Mouse (Mus musculus) liver, embryonic 12.5 days (tissue): ENCODE measurements around the gene Gm45140. TPM values are rescaled to one million over a fixed set of nuclear protein-coding genes. Genes with fewer than 3 reads are reported as not detected.
A peak's percentile ranks its signal among the peaks of the same experiment; 100 is the strongest.

Experiments used
- ATAC-seq: fragments of 200-750 bp; cut with Nextera tagmentation; 2 replicates; pipeline ENCODE4 v1.8.0; 2017; ENCODE audit warnings: moderate number of reproducible peaks, mild to moderate bottlenecking, moderate library complexity
- H3K27ac ChIP-seq: fragments of 300-500 bp; sonication (generic); 2 replicates; pipeline ENCODE4 v1.5.1; 2016; ENCODE audit warnings: mild to moderate bottlenecking
- H3K27me3 ChIP-seq: fragments of 300-500 bp; sonication (generic); replicated peaks from 2 replicates; pipeline ENCODE4 v1.6.1; 2016; ENCODE audit warnings: mild to moderate bottlenecking, moderate library complexity
- H3K36me3 ChIP-seq: fragments of 300-500 bp; sonication (generic); 2 replicates; pipeline ENCODE4 v1.6.1; 2016; ENCODE audit warnings: mild to moderate bottlenecking, moderate library complexity
- H3K4me1 ChIP-seq: fragments of 300-500 bp; sonication (generic); 2 replicates; pipeline ENCODE4 v1.6.1; 2016
- H3K4me2 ChIP-seq: fragments of 300-500 bp; sonication (generic); 2 replicates; pipeline ENCODE4 v1.6.1; 2016; ENCODE audit warnings: mild to moderate bottlenecking, moderate library complexity
- H3K4me3 ChIP-seq: fragments of 300-500 bp; sonication (generic); 2 replicates; pipeline ENCODE4 v1.5.1; 2016; ENCODE audit warnings: mild to moderate bottlenecking, moderate library complexity
- H3K9ac ChIP-seq: fragments of 300-500 bp; sonication (generic); 2 replicates; pipeline ENCODE4 v1.6.1; 2016; ENCODE audit warnings: mild to moderate bottlenecking, moderate library complexity
- H3K9me3 ChIP-seq: fragments of 300-500 bp; sonication (generic); replicated peaks from 2 replicates; pipeline ENCODE4 v1.6.1; 2016; ENCODE audit warnings: mild to moderate bottlenecking, moderate library complexity
- WGBS: fragments of 180-500 bp; shearing (Covaris S2); methylation state at CpG from one replicate; pipeline ENCODE4 v1.1.7; 2016; ENCODE audit not compliant: insufficient replicate concordance; 5-methylcytosine and 5-hydroxymethylcytosine counted together
- polyA plus RNA-seq: library from polyadenylated mRNA; unstranded; fragments of >200 nt; fragmentation: Nextera tagmentation; extraction: Ambion mirVana; gene quantifications from 2 replicates; pipeline ENCODE4 v1.2.1, GENCODE M21; 2016

The Gm45140 gene
- polyA plus RNA-seq, 1 experiment from 2014 or later: 7.1 TPM

DNA sequence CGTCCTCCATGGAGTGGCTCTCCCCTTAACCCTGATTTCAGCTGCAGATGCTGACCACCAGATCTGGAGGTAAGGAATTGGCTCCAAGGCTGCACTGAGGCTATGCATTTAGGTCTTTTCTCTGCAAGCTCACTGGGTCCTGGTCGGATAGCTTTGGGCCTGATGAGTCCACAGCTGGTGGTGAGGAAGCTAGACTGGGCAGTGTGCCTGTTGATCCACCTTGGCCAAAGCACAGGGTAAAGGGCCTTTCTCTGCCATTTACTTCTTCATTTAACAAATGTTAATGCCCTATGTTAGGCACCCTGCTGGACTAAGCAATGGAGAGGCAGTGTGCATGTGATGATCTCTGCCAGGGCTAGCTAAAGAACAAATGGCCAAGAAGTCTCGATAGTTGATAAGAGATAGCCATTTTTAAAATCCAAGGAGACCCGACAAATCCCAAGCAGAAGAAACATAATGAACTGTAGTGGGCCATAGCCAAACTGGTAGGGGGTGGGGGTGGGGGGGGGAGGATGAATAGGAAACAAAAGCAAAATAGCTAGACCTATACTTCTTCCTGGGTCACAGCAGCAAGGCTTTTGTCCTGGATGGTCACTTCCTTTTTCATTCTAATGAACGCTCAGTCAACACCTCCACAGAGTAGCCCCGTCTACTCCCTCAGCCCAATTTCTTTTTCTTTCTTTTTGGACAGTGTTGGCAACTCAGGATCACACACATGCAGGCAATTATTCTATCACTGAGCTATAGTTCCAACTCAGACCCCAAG lies 40.0 kb downstream of the Gm45140 start:
- Histone ChIP-seq H3K4me2 (peak overlapping the region; percentile 48), H3K27ac (peak overlapping the region; percentile 89), H3K4me1 (peaks cover 94% of the 10 kb centered on the region), H3K27me3 (no peaks in the 10 kb centered on the region), H3K36me3 (peaks cover 67% of the 10 kb centered on the region), H3K9me3 (no peaks in the 10 kb centered on the region), H3K9ac (peak overlapping the region; percentile 59; the same call in 1 of the 2 replicates), H3K4me3 (no peak overlapping the region)
- WGBS: 75% methylated on average over 6 of the region's 6 CpGs
- ATAC-seq: no peak

DNA sequence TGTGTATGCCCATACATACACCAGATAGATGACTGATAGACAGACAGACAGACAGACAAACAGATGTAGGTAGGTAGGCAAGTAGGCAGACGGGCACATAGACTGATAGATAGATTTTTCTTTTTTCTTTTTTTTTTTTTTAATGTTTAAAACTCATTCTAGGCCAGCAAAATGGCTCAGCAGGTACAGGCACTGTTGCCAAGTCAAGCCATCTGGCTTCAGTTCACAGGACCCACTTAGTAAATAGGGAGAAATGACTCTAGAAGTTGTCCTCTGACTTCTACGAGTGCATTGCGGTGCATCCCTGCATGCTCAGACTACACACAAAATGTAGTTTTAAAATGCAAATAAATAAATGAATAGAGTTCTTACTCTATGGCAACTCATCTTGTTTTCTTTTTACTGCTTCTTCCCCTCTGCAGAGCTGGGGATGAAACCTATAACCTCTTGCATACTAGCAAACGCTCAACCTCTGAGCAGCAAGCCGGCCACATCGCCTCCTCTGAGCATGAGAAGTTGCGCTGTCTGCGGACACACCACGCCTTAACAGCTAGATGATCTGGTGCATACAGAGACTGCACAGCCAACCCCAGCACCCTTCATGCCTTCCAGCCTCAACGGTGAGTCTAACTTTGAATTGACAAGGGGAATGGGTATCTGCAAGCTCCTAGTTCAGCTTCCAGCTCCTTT lies 41.6 kb downstream of the Gm45140 start:
- no peaks in the 10 kb centered on the region for H3K27me3 ChIP-seq
- 84% methylated on average over 10 of the region's 10 CpGs for WGBS
- H3K36me3 ChIP-seq: peaks cover 71% of the 10 kb centered on the region
- H3K4me1 ChIP-seq: peaks cover 94% of the 10 kb centered on the region
- no peaks in the 10 kb centered on the region for H3K9me3 ChIP-seq
- no peak for ATAC-seq
- no peak overlapping the region for H3K4me2 ChIP-seq
- 0 out of 2 replicates have a peak overlapping the region, but pooled peaks have one; percentile 22 for H3K27ac ChIP-seq
- H3K9ac ChIP-seq: no peak overlapping the region
- H3K4me3 ChIP-seq: no peak overlapping the region

DNA sequence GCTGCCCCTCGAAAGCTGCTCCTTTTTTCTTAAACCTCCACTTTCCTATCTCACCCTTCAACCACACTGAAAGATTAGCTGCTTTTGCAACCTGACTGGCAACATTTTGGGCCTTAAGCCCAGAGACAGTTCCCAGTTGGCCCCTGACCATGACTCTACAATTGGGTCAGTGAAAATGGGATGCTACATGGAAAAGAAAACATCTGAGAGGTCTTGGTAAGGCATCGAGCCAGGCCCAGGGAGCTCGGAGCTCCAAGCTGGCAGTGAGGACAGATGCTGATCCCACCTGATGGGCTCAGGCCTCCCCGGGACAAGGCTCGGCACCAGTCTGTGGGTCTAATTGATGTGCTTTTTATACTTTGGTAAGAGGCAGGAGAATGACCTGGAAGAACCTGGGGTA lies 43.8 kb downstream of the Gm45140 start:
- ATAC-seq: no peak
- H3K27ac ChIP-seq: peak overlapping the region; percentile 98
- H3K4me3 ChIP-seq: no peak overlapping the region
- H3K4me1 ChIP-seq: peaks cover 91% of the 10 kb centered on the region
- WGBS: 77% methylated on average over 5 of the region's 5 CpGs
- peaks cover 68% of the 10 kb centered on the region for H3K36me3 ChIP-seq
- peak overlapping the region; percentile 64 for H3K9ac ChIP-seq
- H3K27me3 ChIP-seq: no peaks in the 10 kb centered on the region
- no peaks in the 10 kb centered on the region for H3K9me3 ChIP-seq
- H3K4me2 ChIP-seq: peak overlapping the region; percentile 61

DNA sequence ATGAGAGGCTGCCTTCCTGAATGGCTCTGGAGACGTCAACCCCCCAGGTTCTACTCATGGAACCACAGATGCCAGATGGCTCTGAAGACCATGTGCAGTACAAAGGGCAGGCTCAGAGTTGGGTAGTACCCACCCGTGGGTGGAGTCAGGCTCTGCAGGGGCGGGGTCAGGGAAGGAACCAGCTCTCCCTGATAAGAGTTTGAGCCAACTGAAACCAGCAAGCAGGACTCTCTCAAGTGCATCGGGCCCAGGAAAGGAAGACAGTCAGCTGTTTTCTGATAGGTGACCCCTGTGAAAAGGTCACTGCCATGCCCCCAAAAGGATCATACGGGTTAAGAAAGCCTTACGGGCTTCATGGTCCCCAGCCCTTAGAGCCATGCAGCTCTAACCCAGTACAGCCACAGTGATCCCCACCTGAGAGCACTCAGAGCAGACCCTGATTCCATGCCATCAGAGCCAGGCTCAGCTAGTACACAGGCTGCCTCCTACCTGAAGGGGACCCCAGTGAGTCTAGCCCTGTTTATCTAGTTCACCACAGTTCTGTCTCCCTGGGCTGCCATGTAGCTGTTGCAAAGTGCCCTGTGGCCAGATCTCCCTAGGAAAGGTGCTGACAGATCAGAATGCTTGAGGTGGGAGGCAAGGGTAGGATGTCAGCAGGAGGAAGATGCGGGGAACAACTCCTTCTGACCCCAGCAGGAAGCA lies 44.7 kb downstream of the Gm45140 start:
- peak overlapping the region; percentile 64 for H3K9ac ChIP-seq
- H3K9me3 ChIP-seq: no peaks in the 10 kb centered on the region
- peaks cover 90% of the 10 kb centered on the region for H3K4me1 ChIP-seq
- H3K4me2 ChIP-seq: peak overlapping the region; percentile 61
- peak overlapping the region; percentile 14; the same call in 1 of the 2 replicates for H3K4me3 ChIP-seq
- H3K27me3 ChIP-seq: no peaks in the 10 kb centered on the region
- peak overlapping the region; percentile 98 for H3K27ac ChIP-seq
- H3K36me3 ChIP-seq: peaks cover 68% of the 10 kb centered on the region
- WGBS: 25% methylated on average over 7 of the region's 7 CpGs
- ATAC-seq: peak; percentile 97

DNA sequence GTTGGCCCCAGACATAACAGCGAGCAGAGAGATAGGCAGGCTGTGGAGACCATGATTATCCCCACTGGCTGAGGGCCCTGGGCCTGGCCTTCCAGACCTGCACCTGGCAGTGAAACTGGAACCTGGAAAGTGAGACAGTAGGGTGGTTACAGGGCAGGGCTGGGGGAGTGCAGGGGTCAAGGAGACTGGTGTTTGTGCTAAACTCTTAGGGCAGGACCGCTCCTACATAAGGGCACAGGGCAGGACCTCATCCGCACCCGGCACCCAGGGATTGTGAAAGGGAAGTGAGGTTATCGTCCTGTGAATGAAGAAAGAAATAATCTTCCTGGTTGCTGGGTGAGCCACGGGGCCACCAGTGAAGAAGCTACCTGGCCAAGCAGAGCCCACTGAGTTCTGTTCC lies 45.8 kb downstream of the Gm45140 start:
- peaks cover 66% of the 10 kb centered on the region for H3K36me3 ChIP-seq
- 77% methylated on average over 6 of the region's 6 CpGs for WGBS
- H3K4me2 ChIP-seq: no peak overlapping the region
- H3K27ac ChIP-seq: peak overlapping the region; percentile 98
- peak overlapping the region; percentile 64 for H3K9ac ChIP-seq
- H3K9me3 ChIP-seq: no peaks in the 10 kb centered on the region
- no peaks in the 10 kb centered on the region for H3K27me3 ChIP-seq
- H3K4me3 ChIP-seq: no peak overlapping the region
- H3K4me1 ChIP-seq: peaks cover 79% of the 10 kb centered on the region
- ATAC-seq: no peak

DNA sequence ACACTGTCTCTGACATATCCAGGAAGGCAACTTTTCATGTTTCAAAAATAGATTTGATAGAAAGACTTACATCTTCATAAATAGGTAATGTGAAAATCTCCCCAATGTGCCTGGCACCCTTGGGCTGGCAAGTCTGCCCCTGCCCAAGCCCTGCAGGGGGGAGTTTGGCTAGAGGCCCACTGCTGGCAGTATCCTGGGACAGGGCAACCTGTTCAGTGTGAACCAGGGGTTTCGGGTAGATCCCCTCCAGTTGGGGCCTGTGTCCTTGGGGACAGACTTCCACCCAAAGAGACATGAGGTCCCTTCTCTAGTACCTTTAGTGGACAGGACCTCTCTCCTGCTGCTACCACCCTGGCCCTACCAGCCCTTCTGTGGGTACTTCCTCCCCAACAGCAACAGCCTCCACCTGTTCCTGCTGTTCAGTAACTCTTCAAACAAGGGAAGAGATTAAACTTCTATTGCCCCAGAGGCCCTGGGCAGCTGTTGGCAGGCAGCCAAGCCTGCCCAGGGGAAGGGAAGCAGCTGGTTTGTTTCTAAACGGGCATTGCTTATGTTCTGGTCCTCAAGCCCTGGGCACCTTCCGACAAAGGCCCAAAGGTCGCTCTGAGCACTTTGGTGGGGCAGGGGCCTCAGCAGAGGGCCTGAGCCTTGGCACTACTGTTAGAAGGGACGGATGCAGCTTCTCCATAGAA lies 46.6 kb downstream of the Gm45140 start:
- Histone ChIP-seq H3K27ac (peak overlapping the region; percentile 98), H3K36me3 (peaks cover 59% of the 10 kb centered on the region), H3K4me2 (no peak overlapping the region), H3K4me1 (peaks cover 78% of the 10 kb centered on the region), H3K9me3 (no peaks in the 10 kb centered on the region), H3K4me3 (no peak overlapping the region), H3K27me3 (no peaks in the 10 kb centered on the region), H3K9ac (no peak overlapping the region)
- 60% methylated on average over 5 of the region's 5 CpGs for WGBS
- no peak for ATAC-seq

DNA sequence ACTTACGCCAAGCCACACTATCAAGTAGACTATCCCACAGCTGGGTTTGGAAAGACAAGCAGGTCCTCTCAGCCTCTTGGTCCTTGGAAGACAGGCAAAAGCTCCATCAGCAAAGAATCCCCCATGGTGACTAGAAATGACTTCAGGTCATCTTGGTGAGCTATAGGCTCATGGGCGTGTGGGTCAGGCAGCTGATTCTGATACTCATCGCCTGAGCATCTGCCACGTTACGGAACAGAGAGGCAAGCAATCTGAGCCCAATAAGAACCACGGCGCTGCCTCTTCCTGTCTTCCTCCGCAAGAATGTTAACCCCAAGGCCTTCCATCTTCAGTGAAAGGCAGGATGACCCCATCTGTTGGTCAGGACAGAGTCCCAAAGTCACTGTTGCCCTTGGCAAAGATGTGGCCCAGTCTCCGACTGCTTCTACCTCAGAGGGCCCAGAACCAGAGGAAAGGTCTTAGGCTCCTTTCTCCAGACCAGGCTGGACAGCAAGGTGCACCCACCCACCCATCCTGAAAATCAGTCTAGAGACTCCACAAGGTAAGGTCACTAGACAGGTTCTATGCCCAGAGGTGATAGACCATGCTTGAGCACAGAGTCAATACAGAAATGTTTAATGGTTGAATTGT lies 47.2 kb downstream of the Gm45140 start:
- no peak overlapping the region for H3K4me2 ChIP-seq
- no peak overlapping the region for H3K9ac ChIP-seq
- H3K36me3 ChIP-seq: peaks cover 52% of the 10 kb centered on the region
- WGBS: 92% methylated on average over 9 of the region's 9 CpGs
- H3K4me1 ChIP-seq: peaks cover 80% of the 10 kb centered on the region
- no peaks in the 10 kb centered on the region for H3K9me3 ChIP-seq
- H3K27ac ChIP-seq: peak overlapping the region; percentile 98
- ATAC-seq: no peak
- no peak overlapping the region for H3K4me3 ChIP-seq
- H3K27me3 ChIP-seq: no peaks in the 10 kb centered on the region

DNA sequence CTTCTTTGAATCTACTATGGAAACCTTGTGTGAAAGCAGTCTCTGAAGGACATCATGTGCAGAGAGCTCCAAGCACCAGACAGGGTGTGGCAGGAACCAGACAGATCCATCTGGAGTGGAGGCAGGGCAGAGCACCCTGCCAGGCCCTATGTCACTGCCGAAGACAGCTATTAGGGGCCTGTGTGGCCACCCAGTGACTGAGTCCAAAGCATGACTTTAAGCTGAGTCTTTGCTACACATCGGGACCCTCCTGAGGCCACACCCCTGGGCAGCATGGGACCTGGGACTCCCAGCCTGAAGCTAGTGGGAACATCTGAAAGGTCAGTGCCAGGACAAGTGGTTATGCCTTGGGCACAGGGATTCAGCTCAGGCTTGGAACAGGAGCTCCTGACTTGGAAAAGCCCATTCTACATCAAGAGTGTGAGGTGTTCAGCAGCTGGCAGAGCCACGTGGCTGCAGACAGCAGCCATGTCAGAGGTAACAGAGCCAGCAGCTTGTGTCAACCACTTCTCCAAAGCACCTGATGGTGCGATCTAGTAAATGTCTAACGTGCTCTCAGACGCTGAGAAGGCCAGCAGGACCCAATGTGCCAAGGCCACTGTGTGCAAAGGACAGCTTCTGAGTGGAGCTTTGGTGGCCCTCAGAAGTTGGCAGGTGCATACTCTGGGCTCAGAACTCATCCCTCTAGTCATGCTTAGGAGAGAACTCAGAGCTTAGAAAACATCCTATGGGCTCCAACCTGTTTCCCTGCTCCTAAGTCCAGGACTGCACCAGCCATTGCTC lies 48.3 kb downstream of the Gm45140 start:
- Histone ChIP-seq H3K9me3 (no peaks in the 10 kb centered on the region), H3K27me3 (no peaks in the 10 kb centered on the region), H3K4me3 (no peak overlapping the region), H3K36me3 (peaks cover 41% of the 10 kb centered on the region), H3K4me2 (no peak overlapping the region), H3K9ac (no peak overlapping the region; the same call in 1 of the 2 replicates), H3K4me1 (peaks cover 74% of the 10 kb centered on the region), H3K27ac (peak overlapping the region; percentile 98)
- WGBS: 76% methylated on average over 6 of the region's 6 CpGs
- ATAC-seq: no peak

DNA sequence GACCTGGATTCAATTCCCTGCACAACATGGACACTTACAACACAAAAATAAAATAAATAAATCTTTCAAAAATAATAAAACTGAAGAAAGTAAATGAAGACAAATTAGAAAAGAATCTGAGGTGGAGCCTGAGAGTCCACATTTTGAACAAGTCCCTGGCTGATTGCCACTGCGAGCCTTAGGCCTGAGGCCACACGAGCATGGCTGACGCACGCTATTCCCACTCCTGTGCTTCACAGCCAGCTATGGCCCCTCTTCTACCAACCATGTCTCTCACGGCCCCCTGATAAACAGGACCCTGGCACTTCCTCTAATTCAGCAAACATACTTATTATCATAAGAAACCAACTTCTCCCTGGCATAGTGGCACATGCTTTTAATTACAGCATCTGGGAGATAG lies 49.0 kb downstream of the Gm45140 start:
- H3K4me1 ChIP-seq: peaks cover 67% of the 10 kb centered on the region
- H3K4me3 ChIP-seq: no peak overlapping the region
- no peak overlapping the region for H3K9ac ChIP-seq
- H3K27ac ChIP-seq: 0 out of 2 replicates have a peak overlapping the region, but pooled peaks have one; percentile 43
- 73% methylated on average over 5 of the region's 5 CpGs for WGBS
- ATAC-seq: no peak
- H3K9me3 ChIP-seq: no peaks in the 10 kb centered on the region
- H3K36me3 ChIP-seq: peaks cover 35% of the 10 kb centered on the region
- H3K4me2 ChIP-seq: no peak overlapping the region
- no peaks in the 10 kb centered on the region for H3K27me3 ChIP-seq

DNA sequence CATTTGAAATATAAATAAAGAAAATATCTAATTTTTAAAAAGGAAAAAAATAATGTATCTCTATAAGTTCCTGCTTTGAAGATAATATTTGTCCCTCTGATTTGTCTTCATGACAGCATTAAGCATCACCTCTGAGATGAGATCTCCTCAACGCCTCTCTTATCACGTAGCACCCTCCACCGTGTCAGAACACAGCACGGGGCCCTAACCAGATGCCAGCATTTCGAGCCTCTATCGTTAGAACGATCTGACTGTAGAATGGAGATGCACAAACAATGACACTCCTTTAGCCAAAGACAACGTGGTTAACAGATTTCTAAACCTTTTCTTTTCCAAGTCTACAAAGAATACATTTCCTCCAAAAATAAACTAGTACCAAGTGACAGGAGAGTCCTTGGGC lies 51.6 kb downstream of the Gm45140 start:
- no peaks in the 10 kb centered on the region for H3K9me3 ChIP-seq
- H3K27me3 ChIP-seq: no peaks in the 10 kb centered on the region
- WGBS: 38% methylated on average over 8 of the region's 8 CpGs
- H3K4me3 ChIP-seq: no peak overlapping the region
- ATAC-seq: no peak
- H3K4me1 ChIP-seq: peaks cover 56% of the 10 kb centered on the region
- 0 out of 2 replicates have a peak, but pooled peaks cover 12% of the 10 kb centered on the region for H3K36me3 ChIP-seq
- H3K27ac ChIP-seq: no peak overlapping the region
- 0 out of 2 replicates have a peak overlapping the region, but pooled peaks have one; percentile 2 for H3K9ac ChIP-seq
- H3K4me2 ChIP-seq: no peak overlapping the region
